Mouse (Mus musculus): ENCODE results near the gene Map3k4. TPM values are rescaled to one million over a fixed set of nuclear protein-coding genes. Genes with fewer than 3 reads are reported as not detected.
A peak's percentile ranks its signal among the peaks of the same experiment; 100 is the strongest.
"Not testable (repeated sequence)": the region's sequence is repeated elsewhere in the genome, so short reads cannot be mapped to it uniquely, and the experiment has no call there.

The Map3k4 gene
- polyA plus RNA-seq, 1 experiment from 2014 or later: 42.6 TPM

DNA sequence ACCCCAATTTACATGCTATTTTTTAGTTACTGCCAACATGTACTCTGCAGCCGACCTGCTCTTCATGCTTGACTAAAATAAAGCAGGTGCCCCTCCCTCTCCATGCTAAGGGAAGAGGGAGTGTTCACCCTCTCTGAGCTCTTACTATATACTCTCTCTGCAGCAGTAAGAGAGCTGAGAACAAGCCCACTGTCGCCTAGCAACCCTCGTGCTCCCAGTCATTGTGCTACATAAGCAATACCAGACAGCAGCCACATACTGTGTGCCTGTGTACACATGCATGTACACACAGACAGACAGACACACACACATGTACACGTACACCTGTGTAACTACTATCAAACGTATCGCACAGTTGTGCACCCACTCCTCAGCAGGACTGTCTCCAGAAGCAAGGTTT is 88.4 kb downstream of the Map3k4 start:
- ATAC-seq (ENCODE audit: low FRiP score, low read depth): no peak
- Histone ChIP-seq H3K36me3 (peaks cover 83% of the 10 kb centered on the region), H3K27me3 (no peaks in the 10 kb centered on the region), H3K4me1 (peaks cover 8% of the 10 kb centered on the region; the same call in 1 of the 2 replicates), H3K4me3 (no peak overlapping the region), H3K9ac (no peak overlapping the region), H3K27ac (no peak overlapping the region), H3K4me2 (replicated peaks) (no peak overlapping the region), H3K9me3 (no peaks in the 10 kb centered on the region)
- 84% methylated on average over 6 of the region's 6 CpGs for WGBS

DNA sequence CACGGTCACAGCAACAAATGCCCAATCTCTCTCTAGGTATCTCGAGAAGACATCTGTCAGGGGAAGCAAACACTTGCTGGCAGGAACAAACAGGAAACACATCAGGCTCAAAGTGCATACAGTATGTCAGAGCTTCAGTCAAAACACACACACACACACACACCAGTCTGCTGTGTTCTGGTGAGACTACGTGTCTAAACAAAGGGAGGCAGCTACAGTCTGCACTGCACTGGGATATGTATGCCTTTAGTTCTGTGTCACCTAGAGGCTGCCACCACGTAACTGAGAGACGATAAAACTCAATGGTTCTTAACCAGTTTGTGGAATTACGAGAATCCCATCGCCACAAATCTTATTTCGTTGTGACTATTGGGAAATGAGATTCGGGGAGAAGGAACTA is 88.8 kb downstream of the Map3k4 start:
- Histone ChIP-seq H3K27me3 (no peaks in the 10 kb centered on the region), H3K9ac (no peak overlapping the region), H3K4me2 (replicated peaks) (no peak overlapping the region), H3K36me3 (peaks cover 79% of the 10 kb centered on the region), H3K4me3 (no peak overlapping the region), H3K9me3 (no peaks in the 10 kb centered on the region), H3K4me1 (peaks cover 8% of the 10 kb centered on the region; the same call in 1 of the 2 replicates), H3K27ac (no peak overlapping the region)
- ATAC-seq (ENCODE audit: low FRiP score, low read depth): no peak
- 93% methylated on average over 9 of the region's 9 CpGs for WGBS

DNA sequence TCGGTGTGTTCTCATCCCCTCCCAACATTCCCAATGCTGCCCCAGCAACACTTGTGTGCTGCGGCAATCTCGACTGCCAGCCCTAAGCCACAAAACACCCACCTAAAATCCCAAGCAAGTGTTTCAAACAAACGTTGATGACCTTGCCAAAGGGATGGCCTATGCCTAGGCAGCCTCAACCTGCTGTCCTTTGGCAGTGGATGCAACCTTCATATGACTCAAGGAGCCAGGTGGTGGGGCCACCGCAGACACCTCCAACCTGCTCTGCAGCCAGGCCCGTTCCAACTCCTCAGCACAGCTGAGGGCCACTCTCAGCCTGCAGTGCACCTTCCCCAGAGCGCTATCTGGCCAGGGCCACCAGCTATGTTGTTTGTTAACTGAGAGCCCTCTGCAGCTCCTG is 90.1 kb downstream of the Map3k4 start:
- Histone ChIP-seq H3K27me3 (no peaks in the 10 kb centered on the region), H3K9me3 (no peaks in the 10 kb centered on the region), H3K9ac (no peak overlapping the region), H3K4me3 (no peak overlapping the region), H3K27ac (no peak overlapping the region), H3K4me2 (replicated peaks) (no peak overlapping the region), H3K36me3 (peaks cover 75% of the 10 kb centered on the region), H3K4me1 (peaks cover 8% of the 10 kb centered on the region; the same call in 1 of the 2 replicates)
- no peak for ATAC-seq (ENCODE audit: low FRiP score, low read depth)
- 88% methylated on average over 7 of the region's 7 CpGs for WGBS

DNA sequence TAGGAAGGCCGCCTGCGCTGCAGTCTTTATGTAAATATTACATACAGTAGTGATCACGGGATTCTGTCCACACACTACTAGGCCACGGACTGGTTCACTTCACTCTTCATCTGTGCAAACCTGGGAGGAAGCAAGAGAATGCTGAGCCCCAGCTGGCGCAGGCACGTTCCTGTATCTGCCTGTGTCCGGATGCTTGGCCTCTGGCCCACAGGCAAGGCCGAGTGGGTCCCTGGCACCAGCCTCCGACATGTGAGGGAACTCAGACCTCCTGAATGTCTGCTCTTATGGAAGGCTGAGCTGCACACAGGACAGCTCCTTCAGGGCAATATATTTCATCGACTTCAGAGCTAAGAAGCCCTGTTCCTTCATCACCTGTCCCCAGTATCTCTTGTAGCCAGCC is 90.6 kb downstream of the Map3k4 start:
- no peak overlapping the region for H3K9ac ChIP-seq
- H3K36me3 ChIP-seq: peaks cover 74% of the 10 kb centered on the region
- peaks cover 8% of the 10 kb centered on the region; the same call in 1 of the 2 replicates for H3K4me1 ChIP-seq
- no peaks in the 10 kb centered on the region for H3K9me3 ChIP-seq
- no peak overlapping the region for H3K27ac ChIP-seq
- 86% methylated on average over 10 of the region's 10 CpGs for WGBS
- H3K4me3 ChIP-seq: no peak overlapping the region
- no peaks in the 10 kb centered on the region for H3K27me3 ChIP-seq
- no peak overlapping the region for H3K4me2 ChIP-seq (replicated peaks)
- no peak for ATAC-seq (ENCODE audit: low FRiP score, low read depth)

DNA sequence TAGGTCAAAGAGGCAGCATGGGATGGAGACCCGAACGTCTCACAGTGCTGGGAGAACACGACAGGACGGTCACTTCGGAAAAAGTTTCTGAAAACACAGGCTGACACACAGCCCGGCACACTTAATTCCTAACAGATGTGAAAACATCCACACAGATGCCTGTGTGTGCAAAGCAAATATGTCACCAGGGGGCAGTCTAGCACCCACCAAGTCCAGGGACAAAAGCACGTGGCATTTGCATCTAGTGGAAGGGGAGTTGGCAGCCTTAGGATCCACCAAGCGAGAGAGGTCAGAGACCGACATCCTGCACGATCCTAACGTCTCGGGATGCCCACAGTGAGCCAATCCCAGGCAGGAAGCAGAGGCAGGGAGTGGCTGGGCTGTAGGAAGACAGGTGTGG is 92.0 kb downstream of the Map3k4 start:
- Histone ChIP-seq H3K36me3 (peaks cover 74% of the 10 kb centered on the region), H3K27me3 (no peaks in the 10 kb centered on the region), H3K9me3 (no peaks in the 10 kb centered on the region), H3K4me3 (no peak overlapping the region), H3K4me1 (peaks cover 8% of the 10 kb centered on the region; the same call in 1 of the 2 replicates), H3K4me2 (replicated peaks) (no peak overlapping the region), H3K9ac (peak overlapping the region; percentile 43; the same call in 1 of the 2 replicates), H3K27ac (no peak overlapping the region)
- ATAC-seq (ENCODE audit: low FRiP score, low read depth): no peak
- 30% methylated on average over 12 of the region's 12 CpGs for WGBS

DNA sequence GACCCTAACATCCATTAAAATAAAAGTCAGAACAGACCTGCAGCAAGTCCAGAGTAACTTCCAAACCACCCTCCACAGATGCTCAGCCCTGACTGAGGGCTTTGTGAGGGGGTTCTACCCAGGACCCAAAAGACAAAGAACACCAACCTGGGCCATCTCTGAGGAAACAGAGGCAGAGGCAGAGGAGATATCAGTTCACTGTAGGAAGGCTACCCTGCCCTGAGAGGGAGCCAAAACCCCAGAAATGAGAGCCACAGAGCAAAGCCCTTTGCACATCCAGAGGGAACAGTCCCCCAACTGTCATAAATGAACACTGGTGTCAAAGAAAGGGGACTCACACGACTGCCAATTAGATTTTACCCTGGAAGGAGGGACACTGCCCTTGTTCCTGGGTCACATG is 93.4 kb downstream of the Map3k4 start:
- WGBS: 45% methylated on average over 1 of the region's 1 CpGs
- no peak overlapping the region for H3K4me2 ChIP-seq (replicated peaks)
- H3K9ac ChIP-seq: no peak overlapping the region
- no peaks in the 10 kb centered on the region for H3K27me3 ChIP-seq
- H3K4me1 ChIP-seq: peaks cover 8% of the 10 kb centered on the region; the same call in 1 of the 2 replicates
- ATAC-seq (ENCODE audit: low FRiP score, low read depth): no peak
- H3K27ac ChIP-seq: no peak overlapping the region
- H3K36me3 ChIP-seq: peaks cover 74% of the 10 kb centered on the region
- no peaks in the 10 kb centered on the region for H3K9me3 ChIP-seq
- no peak overlapping the region for H3K4me3 ChIP-seq

DNA sequence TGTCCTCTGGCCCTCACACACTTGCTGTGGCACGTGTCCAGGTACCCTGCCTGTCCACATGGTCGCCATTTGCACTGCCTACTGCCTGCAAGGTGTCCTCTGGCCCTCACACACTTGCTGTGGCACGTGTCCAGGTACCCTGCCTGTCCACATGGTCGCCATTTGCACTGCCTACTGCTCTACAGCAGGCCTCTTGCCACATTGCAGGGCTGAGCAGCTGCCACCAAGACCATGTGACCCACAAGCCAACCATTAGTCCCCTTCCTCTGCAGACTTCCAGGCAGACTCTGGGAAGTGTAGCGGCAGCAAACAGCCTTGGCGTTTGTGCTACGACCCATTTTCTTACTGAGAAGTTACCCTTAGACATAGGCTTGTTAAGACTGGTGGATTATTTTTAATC is 94.0 kb downstream of the Map3k4 start:
- peaks cover 74% of the 10 kb centered on the region for H3K36me3 ChIP-seq
- 82% methylated on average over 7 of the region's 7 CpGs for WGBS
- not testable (repeated sequence) for H3K4me1 ChIP-seq; H3K27ac ChIP-seq; H3K9me3 ChIP-seq; ATAC-seq (ENCODE audit: low FRiP score, low read depth); H3K4me3 ChIP-seq; H3K4me2 ChIP-seq (replicated peaks); H3K9ac ChIP-seq; H3K27me3 ChIP-seq

DNA sequence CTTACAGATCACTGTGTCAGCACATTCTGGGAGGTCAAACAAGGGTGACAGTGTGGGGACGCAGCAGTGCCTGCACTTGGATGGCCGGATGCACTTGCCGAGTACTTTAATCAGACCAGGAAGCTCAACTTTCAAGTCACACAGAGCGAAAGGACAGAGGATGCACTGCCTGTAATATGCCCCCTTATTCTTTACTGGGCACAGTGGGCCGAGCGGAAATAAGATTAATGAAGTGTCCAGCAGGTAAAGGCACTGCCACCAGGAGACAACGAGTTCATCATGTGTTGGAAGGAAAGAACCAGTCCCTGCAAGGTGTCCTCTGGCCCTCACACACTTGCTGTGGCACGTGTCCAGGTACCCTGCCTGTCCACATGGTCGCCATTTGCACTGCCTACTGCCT is 94.5 kb downstream of the Map3k4 start:
- no peak overlapping the region for H3K27ac ChIP-seq
- ATAC-seq (ENCODE audit: low FRiP score, low read depth): no peak
- 89% methylated on average over 9 of the region's 9 CpGs for WGBS
- no peaks in the 10 kb centered on the region for H3K9me3 ChIP-seq
- no peaks in the 10 kb centered on the region for H3K27me3 ChIP-seq
- H3K4me3 ChIP-seq: no peak overlapping the region
- peaks cover 8% of the 10 kb centered on the region; the same call in 1 of the 2 replicates for H3K4me1 ChIP-seq
- peaks cover 74% of the 10 kb centered on the region for H3K36me3 ChIP-seq
- no peak overlapping the region for H3K9ac ChIP-seq
- H3K4me2 ChIP-seq (replicated peaks): no peak overlapping the region

DNA sequence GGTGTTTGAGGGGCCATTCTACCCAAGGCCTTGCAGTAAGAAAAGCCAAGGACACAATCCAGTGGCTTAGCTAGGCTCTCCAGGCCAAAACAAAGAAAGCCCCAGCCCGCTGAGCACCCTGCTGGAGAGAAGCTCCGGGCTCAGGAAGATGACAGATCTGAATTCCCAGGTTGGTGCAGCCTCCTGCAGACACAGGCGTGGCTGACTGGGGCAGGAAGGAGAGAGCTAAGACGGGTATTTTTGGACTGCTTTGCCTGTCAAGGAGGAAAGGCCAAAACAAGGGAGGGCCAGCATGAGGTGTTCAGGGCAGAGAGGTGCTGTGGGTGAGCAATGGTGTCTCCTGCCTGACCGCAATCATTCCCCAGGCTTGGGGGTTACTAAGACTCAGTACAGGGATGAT is 94.9 kb downstream of the Map3k4 start:
- Histone ChIP-seq H3K4me3 (no peak overlapping the region), H3K27me3 (no peaks in the 10 kb centered on the region), H3K27ac (no peak overlapping the region), H3K9me3 (no peaks in the 10 kb centered on the region), H3K36me3 (peaks cover 74% of the 10 kb centered on the region), H3K4me1 (peaks cover 8% of the 10 kb centered on the region; the same call in 1 of the 2 replicates), H3K4me2 (replicated peaks) (no peak overlapping the region), H3K9ac (no peak overlapping the region)
- ATAC-seq (ENCODE audit: low FRiP score, low read depth): no peak
- WGBS: 71% methylated on average over 5 of the region's 5 CpGs

DNA sequence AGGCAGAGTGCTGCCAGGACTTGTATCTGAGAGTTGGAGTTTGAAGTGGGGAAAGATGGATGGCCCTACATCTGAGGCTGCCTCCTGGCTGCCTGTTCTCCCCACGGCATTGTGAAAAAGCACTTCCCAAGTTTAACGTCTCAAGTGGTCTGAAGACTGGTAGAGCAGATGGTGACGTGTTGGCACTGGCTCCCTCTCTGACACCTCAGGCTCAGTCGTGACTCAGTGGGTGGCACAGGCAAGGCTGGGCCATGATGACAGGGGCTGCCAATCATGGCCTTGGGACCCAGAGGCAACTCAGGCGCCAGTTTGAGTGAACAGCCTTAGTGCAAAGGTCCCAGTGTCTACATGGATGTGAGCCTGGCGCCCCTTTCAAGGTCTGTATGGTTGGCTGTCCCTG is 96.7 kb downstream of the Map3k4 start:
- H3K27ac ChIP-seq: no peak overlapping the region
- 53% methylated on average over 6 of the region's 6 CpGs for WGBS
- H3K9ac ChIP-seq: no peak overlapping the region
- no peak for ATAC-seq (ENCODE audit: low FRiP score, low read depth)
- peaks cover 74% of the 10 kb centered on the region for H3K36me3 ChIP-seq
- no peaks in the 10 kb centered on the region for H3K27me3 ChIP-seq
- no peak overlapping the region for H3K4me2 ChIP-seq (replicated peaks)
- H3K4me1 ChIP-seq: peaks cover 8% of the 10 kb centered on the region; the same call in 1 of the 2 replicates
- H3K4me3 ChIP-seq: no peak overlapping the region
- no peaks in the 10 kb centered on the region for H3K9me3 ChIP-seq

DNA sequence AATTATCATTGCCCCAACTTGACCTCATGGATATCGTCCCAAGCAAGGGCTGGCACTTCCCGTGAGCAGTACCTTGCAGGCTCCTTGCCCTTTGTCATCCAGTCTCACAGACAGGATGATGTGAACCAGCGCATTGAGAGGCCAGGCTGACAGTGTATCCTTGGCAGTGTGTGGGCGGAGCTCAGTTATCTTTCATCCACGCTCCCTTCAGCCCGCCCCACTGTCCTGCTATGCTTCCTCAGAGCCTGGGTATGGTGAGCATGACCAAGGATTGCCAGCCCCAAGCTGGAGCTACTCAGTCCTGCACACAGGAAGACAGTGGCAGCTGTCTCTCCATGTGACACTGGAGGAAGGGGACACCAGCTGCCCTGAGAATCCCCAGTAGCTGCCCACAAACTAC is 102.4 kb downstream of the Map3k4 start:
- WGBS: 80% methylated on average over 6 of the region's 6 CpGs
- no peak overlapping the region for H3K4me3 ChIP-seq

DNA sequence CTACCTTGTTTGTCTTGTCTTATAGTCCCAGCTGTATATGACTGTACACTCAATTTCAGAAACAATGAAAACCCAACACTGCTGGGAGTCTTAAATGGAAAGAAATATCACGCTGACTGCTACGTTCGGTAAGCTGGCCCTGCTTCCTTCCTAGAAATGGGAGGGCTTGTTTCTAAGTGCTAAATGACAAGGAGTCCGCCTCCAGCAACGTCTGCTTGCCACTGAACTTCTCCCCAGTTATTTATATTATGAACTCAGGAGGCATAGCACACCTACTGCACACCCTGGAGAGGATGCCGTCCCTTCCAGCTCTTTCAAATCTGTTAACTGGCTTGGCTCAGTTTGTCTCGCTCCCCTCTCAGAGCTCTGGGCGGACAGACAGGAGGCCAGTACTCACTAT is 105.2 kb downstream of the Map3k4 start:
- Histone ChIP-seq H3K27me3 (no peaks in the 10 kb centered on the region), H3K4me3 (no peak overlapping the region), H3K4me1 (no peaks in the 10 kb centered on the region), H3K9ac (no peak overlapping the region), H3K9me3 (no peaks in the 10 kb centered on the region), H3K4me2 (replicated peaks) (no peak overlapping the region), H3K36me3 (peaks cover 76% of the 10 kb centered on the region), H3K27ac (no peak overlapping the region)
- ATAC-seq (ENCODE audit: low FRiP score, low read depth): no peak
- 90% methylated on average over 8 of the region's 8 CpGs for WGBS

More for the DNA sequence above, 102.4 kb downstream of the Map3k4 start:
- Histone ChIP-seq H3K27ac (no peak overlapping the region), H3K36me3 (peaks cover 98% of the 10 kb centered on the region), H3K9ac (no peak overlapping the region), H3K27me3 (no peaks in the 10 kb centered on the region), H3K4me2 (replicated peaks) (no peak overlapping the region), H3K4me1 (no peaks in the 10 kb centered on the region), H3K9me3 (no peaks in the 10 kb centered on the region)
- ATAC-seq (ENCODE audit: low FRiP score, low read depth): no peak

DNA sequence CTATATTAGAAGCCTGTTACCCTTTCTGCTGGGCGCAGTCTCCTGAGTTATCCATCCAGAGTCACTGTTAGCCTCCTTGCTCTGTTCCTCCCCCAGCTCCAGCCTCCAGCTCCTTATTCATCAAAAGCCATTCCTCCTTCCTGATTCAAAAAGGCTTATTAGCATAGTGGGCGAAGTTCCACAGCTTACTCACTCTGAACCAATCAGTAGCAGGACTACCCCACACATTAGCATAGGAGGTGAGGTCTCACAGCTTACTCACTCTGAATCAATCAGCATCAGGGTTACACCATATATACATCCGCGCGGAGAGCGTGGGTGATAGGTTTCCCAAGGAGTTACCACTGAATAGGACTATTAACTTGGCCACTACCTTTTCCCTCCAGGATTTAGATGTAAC is 106.3 kb downstream of the Map3k4 start:
- Histone ChIP-seq H3K9me3 (no peaks in the 10 kb centered on the region), H3K9ac (no peak overlapping the region), H3K4me3 (no peak overlapping the region), H3K36me3 (peaks cover 67% of the 10 kb centered on the region), H3K4me1 (peaks cover 11% of the 10 kb centered on the region), H3K4me2 (replicated peaks) (no peak overlapping the region), H3K27me3 (no peaks in the 10 kb centered on the region), H3K27ac (no peak overlapping the region)
- no peak for ATAC-seq (ENCODE audit: low FRiP score, low read depth)
- 91% methylated on average over 6 of the region's 6 CpGs for WGBS
